Mouse (Mus musculus) spleen, adult 2 months (tissue): Measurements from ENCODE around the gene Fam32a.

Experiments used
- CTCF ChIP-seq: fragments of 200-500 bp; IDR thresholded peaks from 2 replicates; pipeline ENCODE4 v1.5.1; 2011; ENCODE audit warnings: mild to moderate bottlenecking, inconsistent platforms; ENCODE audit not compliant: insufficient read depth, insufficient read length, insufficient replicate concordance; ENCODE audit errors: extremely low read depth
- POLR2A ChIP-seq: fragments of 200-500 bp; IDR thresholded peaks from 2 replicates; pipeline ENCODE4 v1.6.1; 2011; ENCODE audit warnings: low read depth, low read length, inconsistent platforms

GRCm38 (mm10) chr8:72273807-72274206, 54.3 kb downstream of the Fam32a start:
- TF ChIP-seq POLR2A (no peak), CTCF (no peak)
